Mouse (Mus musculus): ENCODE measurements around the gene Obox8. TPM values are rescaled to one million over a fixed set of nuclear protein-coding genes. Genes with fewer than 3 reads are reported as not detected.

Gene Obox8
- polyA plus RNA-seq (2012; rRNA removed), result not detected in 2 replicates

DNA sequence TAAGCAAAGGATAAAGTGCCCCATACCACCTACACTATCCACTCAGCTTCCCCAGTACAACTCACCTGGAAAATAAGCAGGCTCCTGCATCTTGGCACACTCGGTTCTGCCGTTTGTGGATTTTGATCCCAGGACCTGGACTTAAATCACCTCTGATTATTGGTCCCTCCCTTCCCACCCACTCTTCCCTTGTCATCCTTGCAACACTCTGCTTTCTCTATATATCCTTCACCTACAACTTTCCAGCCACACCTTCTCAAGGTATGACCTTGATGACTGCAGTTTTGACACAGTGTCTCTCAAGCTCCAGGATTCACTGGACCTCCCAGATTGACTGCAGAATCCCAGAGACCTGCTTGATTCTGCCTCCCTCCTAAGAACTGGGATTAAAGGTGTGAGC is at the start of gene Obox8:
Gene Obox8, minus strand, starts transcription at position 101 of the 400 bp plus-strand sequence.
- no peak within 1 kb of the TSS for H3K4me3 ChIP-seq (ENCODE audit: insufficient read depth, low read depth, low read length)
- no peaks in the 10 kb centered on the region for H3K36me3 ChIP-seq (ENCODE audit: control insufficient read depth, insufficient read depth, low read length)
- no peaks in the 10 kb centered on the region for H3K27me3 ChIP-seq (replicated peaks; ENCODE audit: control insufficient read depth, insufficient read depth, low read length)
- DNase-seq, result no peak
- no peak within 1 kb of the TSS for H3K27ac ChIP-seq (ENCODE audit: insufficient read depth, low read depth, low read length)
- WGBS, result 87% methylated on average over 2 of the region's 2 CpGs
- H3K4me1 ChIP-seq (ENCODE audit: control insufficient read depth, insufficient read depth, low read length), result no peaks in the 10 kb centered on the region
- no peak for TF ChIP-seq CTCF (conservative IDR thresholded peaks at IDR 0.05; ENCODE audit: insufficient read depth, insufficient read length, low read depth, low read length)
- no peak for TF ChIP-seq POLR2A (IDR thresholded peaks at IDR 0.05; ENCODE audit: low read depth, low read length)

DNA sequence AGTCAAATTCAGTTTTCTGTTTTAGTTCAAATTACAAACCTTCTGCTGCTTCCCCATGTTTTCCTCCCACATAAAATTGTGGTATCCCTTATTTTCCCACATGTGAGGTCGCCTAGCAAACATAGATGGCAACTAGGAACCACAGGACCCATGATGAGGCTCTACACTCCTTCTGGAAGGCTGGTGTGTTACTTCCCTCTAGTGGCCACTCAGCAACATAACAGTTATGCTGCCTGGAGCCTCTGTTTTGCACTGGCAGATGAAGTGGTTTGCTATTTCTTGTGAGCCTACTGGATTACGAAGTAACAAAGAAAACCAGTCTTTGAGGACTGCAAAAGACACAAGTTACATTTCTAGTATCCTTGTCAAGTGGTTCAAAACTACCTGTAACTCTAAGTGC is 16.1 kb downstream of the Obox8 start:
- Histone ChIP-seq H3K27ac (ENCODE audit: insufficient read depth, low read depth, low read length) (no peak overlapping the region), H3K36me3 (ENCODE audit: control insufficient read depth, insufficient read depth, low read length) (no peaks in the 10 kb centered on the region), H3K27me3 (replicated peaks; ENCODE audit: control insufficient read depth, insufficient read depth, low read length) (no peaks in the 10 kb centered on the region), H3K4me3 (ENCODE audit: insufficient read depth, low read depth, low read length) (no peak overlapping the region), H3K4me1 (ENCODE audit: control insufficient read depth, insufficient read depth, low read length) (no peaks in the 10 kb centered on the region)
- WGBS, result 26% methylated on average over 2 of the region's 2 CpGs
- DNase-seq, result peak; percentile 7
- TF ChIP-seq POLR2A (IDR thresholded peaks at IDR 0.05; ENCODE audit: low read depth, low read length) (no peak), CTCF (conservative IDR thresholded peaks at IDR 0.05; ENCODE audit: insufficient read depth, insufficient read length, low read depth, low read length) (peak; percentile 83)

DNA sequence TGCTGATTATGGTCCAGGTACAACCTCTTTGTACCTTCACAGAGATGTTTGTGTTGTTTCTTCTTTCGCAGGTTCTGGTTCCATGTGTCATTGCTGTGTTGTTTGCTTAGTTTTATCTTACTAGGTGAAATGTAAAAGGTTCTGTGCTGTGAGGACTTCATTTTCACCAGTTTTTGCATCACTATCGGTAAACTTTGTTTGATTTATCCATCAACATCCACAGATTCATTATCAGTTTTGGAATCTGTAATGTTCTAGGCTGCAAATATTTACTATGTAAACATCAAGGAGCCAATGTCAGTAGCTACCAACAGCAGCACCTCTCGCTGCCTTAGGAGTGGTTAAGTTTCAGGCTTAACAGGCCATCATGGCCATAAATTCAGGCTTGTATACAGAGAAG is 24.7 kb downstream of the Obox8 start:
- H3K36me3 ChIP-seq (ENCODE audit: control insufficient read depth, insufficient read depth, low read length), result no peaks in the 10 kb centered on the region
- WGBS, result 69% methylated on average over 3 of the region's 3 CpGs
- H3K4me3 ChIP-seq (ENCODE audit: insufficient read depth, low read depth, low read length), result no peak overlapping the region
- TF ChIP-seq CTCF (conservative IDR thresholded peaks at IDR 0.05; ENCODE audit: insufficient read depth, insufficient read length, low read depth, low read length) (no peak), POLR2A (IDR thresholded peaks at IDR 0.05; ENCODE audit: low read depth, low read length) (no peak)
- H3K4me1 ChIP-seq (ENCODE audit: control insufficient read depth, insufficient read depth, low read length), result no peaks in the 10 kb centered on the region
- no peak for DNase-seq
- H3K27ac ChIP-seq (ENCODE audit: insufficient read depth, low read depth, low read length), result no peak overlapping the region
- H3K27me3 ChIP-seq (replicated peaks; ENCODE audit: control insufficient read depth, insufficient read depth, low read length), result no peaks in the 10 kb centered on the region

DNA sequence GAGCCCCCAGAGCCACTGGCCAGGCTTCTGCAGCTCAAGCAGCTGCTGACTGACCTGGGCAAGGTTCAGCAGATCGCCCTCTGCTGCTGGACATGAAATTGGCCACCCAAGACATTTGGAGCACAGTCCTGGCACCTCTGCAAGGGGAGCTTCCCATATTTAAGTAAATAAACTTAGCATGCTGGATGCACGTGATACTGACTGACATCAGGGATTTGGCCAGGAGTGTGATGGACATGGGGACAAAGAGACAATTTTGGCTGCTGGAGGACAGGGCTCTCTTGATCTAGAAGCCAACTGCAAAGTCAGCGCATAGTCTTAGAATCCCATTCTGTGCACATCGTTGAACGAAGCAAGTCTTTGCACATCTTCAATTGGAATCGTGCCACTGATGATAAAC is 25.8 kb downstream of the Obox8 start:
- Histone ChIP-seq H3K4me1 (ENCODE audit: control insufficient read depth, insufficient read depth, low read length) (no peaks in the 10 kb centered on the region), H3K4me3 (ENCODE audit: insufficient read depth, low read depth, low read length) (no peak overlapping the region), H3K27me3 (replicated peaks; ENCODE audit: control insufficient read depth, insufficient read depth, low read length) (no peaks in the 10 kb centered on the region), H3K27ac (ENCODE audit: insufficient read depth, low read depth, low read length) (no peak overlapping the region), H3K36me3 (ENCODE audit: control insufficient read depth, insufficient read depth, low read length) (no peaks in the 10 kb centered on the region)
- no peak for TF ChIP-seq POLR2A (IDR thresholded peaks at IDR 0.05; ENCODE audit: low read depth, low read length)
- no peak for DNase-seq
- 79% methylated on average over 6 of the region's 6 CpGs for WGBS

Other genes starting within 250 kb of the Obox8 start
- not detected in 2 replicates for gene Sult2a3, start 210.5 kb downstream of the Obox8 start, polyA plus RNA-seq (2012; rRNA removed)
- gene Sult2a6, start 78.7 kb downstream of the Obox8 start, polyA plus RNA-seq (2012; rRNA removed), result not detected in 2 replicates
- gene Sult2a8, start 113.2 kb upstream of the Obox8 start, polyA plus RNA-seq (2012; rRNA removed), result not detected in 2 replicates
- not detected in 2 replicates for gene Sult2a7, start 160.7 kb upstream of the Obox8 start, polyA plus RNA-seq (2012; rRNA removed)
- 0.02 and 0.04 TPM in 2 replicates for gene Vmn1r90, start 229.9 kb upstream of the Obox8 start, polyA plus RNA-seq (2012; rRNA removed)